In genomic region chr2:147647506-147647905, GRCm38 (mm10) we compare ENCODE assay signal across 25 mouse cellular contexts.
DNase-seq lines count a peak whose midpoint lies in the region; ATAC-seq and TF ChIP-seq lines count a peak whose summit lies in the region.
"Had no signal": no experiment of that assay in that cellular context is flagged by ENCODE, and none has a peak within 500 bp of the region (broad histone marks: within the 10 kb centered on the region; RNA-seq: fewer than 3 reads in every experiment).

No protein-coding gene starts in this region.

- H3K4me1 ChIP-seq in forebrain, postnatal 0 days (ENCODE audit: insufficient read depth), result no peaks in the 10 kb centered on the region
- no peaks in the 10 kb centered on the region for H3K4me1 ChIP-seq in forebrain, embryonic 12.5 days
- H3K4me1 ChIP-seq in kidney, embryonic 16.5 days (ENCODE audit: insufficient read depth, low read length), result no peaks in the 10 kb centered on the region
- H3K4me1 ChIP-seq in limb, embryonic 15.5 days, result 0 out of 2 replicates have a peak, but pooled peaks cover 10% of the 10 kb centered on the region
- H3K4me1 ChIP-seq: embryonic facial prominence, embryonic 15.5 days; forebrain, embryonic 10.5 days; forebrain, embryonic 15.5 days; heart, embryonic 15.5 days had no signal

- no peaks in the 10 kb centered on the region for H3K9me3 ChIP-seq in forebrain, postnatal 0 days (ENCODE audit: low read length)
- H3K9me3 ChIP-seq in forebrain, embryonic 12.5 days, result no peaks in the 10 kb centered on the region
- no peaks in the 10 kb centered on the region for H3K9me3 ChIP-seq in kidney, embryonic 16.5 days (ENCODE audit: low read length)
- no peaks in the 10 kb centered on the region for H3K9me3 ChIP-seq in limb, embryonic 15.5 days
- H3K9me3 ChIP-seq: embryonic facial prominence, embryonic 15.5 days; forebrain, embryonic 10.5 days; forebrain, embryonic 15.5 days; heart, embryonic 15.5 days; hindbrain, embryonic 10.5 days had no signal

- peak; percentile 1 for DNase-seq in forebrain, postnatal 0 days
- no peak for DNase-seq in kidney, adult 18-20 months
- peak; percentile 4 to 19 for DNase-seq in kidney, postnatal 4 days
- no peak for DNase-seq in kidney, adult 11 months
- DNase-seq: adrenal gland, adult 8-10 months; adrenal gland, postnatal 36 days; B cell, adult 2 months; cerebellum, adult 11 months; cerebellum, adult 8-10 months; cerebellum, postnatal 14 days; embryo, embryonic 11 days; gastrocnemius, postnatal 10 days; heart, adult 2 months had no signal

- no peak overlapping the region for H3K27ac ChIP-seq in forebrain, postnatal 0 days (ENCODE audit: low read depth, low read length)
- no peak overlapping the region for H3K27ac ChIP-seq in forebrain, embryonic 12.5 days
- no peak overlapping the region for H3K27ac ChIP-seq in kidney, embryonic 16.5 days (ENCODE audit: low read length)
- no peak overlapping the region for H3K27ac ChIP-seq in limb, embryonic 15.5 days
- H3K27ac ChIP-seq: embryonic facial prominence, embryonic 15.5 days; forebrain, embryonic 10.5 days; forebrain, embryonic 15.5 days; heart, adult 2 months; heart, embryonic 15.5 days; hindbrain, embryonic 10.5 days had no signal

- ATAC-seq in forebrain, postnatal 0 days, result no peak
- no peak for ATAC-seq in forebrain, embryonic 12.5 days (ENCODE audit: low FRiP score)
- ATAC-seq in kidney, embryonic 16.5 days (ENCODE audit: low FRiP score, low TSS enrichment), result peak; percentile 63; the same call in 1 of the 2 replicates
- peak; percentile 72; the same call in 1 of the 2 replicates for ATAC-seq in limb, embryonic 15.5 days (ENCODE audit: insufficient number of reproducible peaks, low FRiP score, low TSS enrichment, low read depth)
- ATAC-seq: CD4-positive, CD25-positive, alpha-beta regulatory T cell, adult 4 months; forebrain, embryonic 15.5 days had no signal

- WGBS in forebrain, postnatal 0 days, result 80% methylated on average over 4 of the region's 4 CpGs
- 88% methylated on average over 4 of the region's 4 CpGs for WGBS in forebrain, embryonic 12.5 days
- 59% methylated on average over 4 of the region's 4 CpGs for WGBS in kidney, embryonic 16.5 days
- WGBS in limb, embryonic 15.5 days, result 47% methylated on average over 4 of the region's 4 CpGs

- no peaks in the 10 kb centered on the region for H3K36me3 ChIP-seq in forebrain, postnatal 0 days (ENCODE audit: insufficient read depth)
- H3K36me3 ChIP-seq in forebrain, embryonic 12.5 days (replicated peaks), result no peaks in the 10 kb centered on the region
- H3K36me3 ChIP-seq in kidney, embryonic 16.5 days (ENCODE audit: insufficient read depth, low read length), result no peaks in the 10 kb centered on the region
- H3K36me3 ChIP-seq in limb, embryonic 15.5 days, result no peaks in the 10 kb centered on the region
- H3K36me3 ChIP-seq: embryonic facial prominence, embryonic 15.5 days; forebrain, embryonic 10.5 days; forebrain, embryonic 15.5 days; G1E; heart, embryonic 15.5 days; hindbrain, embryonic 10.5 days had no signal

- TF ChIP-seq CTCF in forebrain, postnatal 0 days (IDR thresholded peaks at IDR 0.05; ENCODE audit: low read depth), result no peak

- no peak overlapping the region for H3K9ac ChIP-seq in forebrain, postnatal 0 days
- H3K9ac ChIP-seq in forebrain, embryonic 12.5 days, result no peak overlapping the region
- no peak overlapping the region for H3K9ac ChIP-seq in kidney, embryonic 16.5 days (replicated peaks; ENCODE audit: low read length)
- H3K9ac ChIP-seq in limb, embryonic 15.5 days, result no peak overlapping the region
- H3K9ac ChIP-seq: embryonic facial prominence, embryonic 15.5 days; forebrain, embryonic 15.5 days; heart, embryonic 15.5 days had no signal

- H3K4me3 ChIP-seq in forebrain, postnatal 0 days (ENCODE audit: low read depth, low read length), result no peak overlapping the region
- no peak overlapping the region for H3K4me3 ChIP-seq in forebrain, embryonic 12.5 days (replicated peaks)
- no peak overlapping the region for H3K4me3 ChIP-seq in kidney, embryonic 16.5 days (ENCODE audit: low read length)
- H3K4me3 ChIP-seq in limb, embryonic 15.5 days, result no peak overlapping the region
- H3K4me3 ChIP-seq: embryonic facial prominence, embryonic 15.5 days; erythroblast, embryonic 14.5 days; forebrain, embryonic 10.5 days; forebrain, embryonic 15.5 days; heart, adult 2 months; heart, embryonic 15.5 days; hindbrain, embryonic 10.5 days had no signal

- no peaks in the 10 kb centered on the region for H3K27me3 ChIP-seq in forebrain, postnatal 0 days (ENCODE audit: insufficient read depth, low read length)
- H3K27me3 ChIP-seq in forebrain, embryonic 12.5 days, result no peaks in the 10 kb centered on the region
- H3K27me3 ChIP-seq in kidney, embryonic 16.5 days (ENCODE audit: insufficient read depth, low read length), result no peaks in the 10 kb centered on the region
- H3K27me3 ChIP-seq in limb, embryonic 15.5 days, result no peaks in the 10 kb centered on the region
- H3K27me3 ChIP-seq: embryonic facial prominence, embryonic 15.5 days; forebrain, embryonic 15.5 days; heart, embryonic 15.5 days had no signal

- no peak overlapping the region for H3K4me2 ChIP-seq in forebrain, postnatal 0 days (ENCODE audit: low read depth)
- H3K4me2 ChIP-seq in forebrain, embryonic 12.5 days, result no peak overlapping the region
- H3K4me2 ChIP-seq in kidney, embryonic 16.5 days (replicated peaks; ENCODE audit: low read depth, low read length), result no peak overlapping the region
- no peak overlapping the region for H3K4me2 ChIP-seq in limb, embryonic 15.5 days
- H3K4me2 ChIP-seq: embryonic facial prominence, embryonic 15.5 days; forebrain, embryonic 15.5 days; heart, embryonic 11.5 days; heart, embryonic 15.5 days had no signal

Comparison
In these comparisons a context has a peak if more than half of its experiments do, and no peak if none do; other contexts are left out.
1. DNase-seq: peak in forebrain, postnatal 0 days (single experiment) and kidney, postnatal 4 days (2 of 2); none in kidney, adult 18-20 months (single experiment) and kidney, adult 11 months (single experiment).
2. ATAC-seq: peak in kidney, embryonic 16.5 days (single experiment) and limb, embryonic 15.5 days (single experiment); none in forebrain, postnatal 0 days (single experiment) and forebrain, embryonic 12.5 days (single experiment).